Mouse (Mus musculus) gastrocnemius, adult 18-20 months (tissue): ENCODE measurements around the gene Fbxl12. TPM values are rescaled to one million over a fixed set of nuclear protein-coding genes. Genes with fewer than 3 reads are reported as not detected.
"Not testable (repeated sequence)": the region's sequence is repeated elsewhere in the genome, so short reads cannot be mapped to it uniquely, and the experiment has no call there.

Experiments
- DNase-seq: peaks from one replicate; pipeline ENCODE4 v3.0.0; 2021; ENCODE audit warnings: low spot score
- long read RNA-seq, 2 experiments: library from polyadenylated mRNA; stranded (forward); transcript quantifications; one replicate each; pipeline ENCODE4 v2.0.0; 2021
- total RNA-seq, 2 experiments: library from RNA; stranded (reverse); gene quantifications; 2 replicates each; pipeline ENCODE4 v1.2.3; 2021

The Fbxl12 gene
- total RNA-seq, result 1 to 10 TPM; 3.7 to 4.6 TPM
- long read RNA-seq, experiment 1, partial matches to known transcripts, result 0 of 5 reads
- long read RNA-seq, experiment 1, other reads (novel, unspliced or antisense), result 1 of 5 reads
- long read RNA-seq, experiment 2, partial matches to known transcripts, result 0 of 5 reads
- long read RNA-seq, experiment 2, other reads (novel, unspliced or antisense), result 2 of 5 reads

GRCm38 (mm10) chr9:20644360-20645081 lies at the start of gene Fbxl12:
TSS of gene Fbxl12 (minus strand) at chr9:20644767.
- peak; percentile 75 for DNase-seq

GRCm38 (mm10) chr9:20692863-20693262 lies 48.3 kb upstream of the Fbxl12 start:
- DNase-seq, result no peak

DNA sequence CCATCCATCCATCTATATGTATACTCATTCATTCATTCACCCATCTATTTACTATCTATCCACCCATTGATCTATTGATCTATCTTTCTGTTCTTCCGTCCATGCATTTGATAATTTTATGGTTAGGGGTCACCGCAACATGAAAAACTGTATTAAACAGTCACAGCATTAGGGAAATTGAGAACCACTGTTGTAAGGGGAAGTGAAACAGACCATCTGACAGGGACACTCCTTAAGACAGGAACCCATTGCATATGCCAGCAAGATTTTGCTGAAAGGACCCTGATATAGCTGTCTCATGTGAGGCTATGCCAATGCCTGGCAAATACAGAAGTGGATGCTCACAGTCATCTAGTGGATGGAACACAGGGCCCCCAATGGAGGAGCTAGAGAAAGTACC lies 45.9 kb upstream of the Fbxl12 start:
- not testable (repeated sequence) for DNase-seq

- no peak for DNase-seq
These were observed 45.3 kb upstream of the Fbxl12 start for GRCm38 (mm10) chr9:20689913-20690312.

DNA sequence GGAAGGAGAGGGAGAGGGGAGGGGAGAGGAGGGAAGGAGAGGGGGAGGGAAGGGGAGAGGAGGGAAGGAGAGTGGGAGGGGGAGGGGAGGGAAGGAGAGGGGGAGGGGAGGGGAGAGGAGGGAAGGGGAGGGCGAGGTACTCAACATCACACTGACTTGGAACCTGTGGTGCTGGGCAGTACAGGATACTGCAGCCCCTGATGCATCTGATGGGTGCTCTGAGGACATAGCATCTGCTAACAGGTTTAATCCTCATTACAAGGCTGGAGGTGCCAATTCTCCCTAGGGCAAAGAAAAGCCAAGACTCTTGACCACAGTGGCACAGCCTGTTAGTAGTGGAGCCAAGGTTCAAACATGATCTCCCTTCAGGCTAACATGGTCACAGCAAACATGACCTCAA lies 44.8 kb upstream of the Fbxl12 start:
- DNase-seq, result no peak

DNA sequence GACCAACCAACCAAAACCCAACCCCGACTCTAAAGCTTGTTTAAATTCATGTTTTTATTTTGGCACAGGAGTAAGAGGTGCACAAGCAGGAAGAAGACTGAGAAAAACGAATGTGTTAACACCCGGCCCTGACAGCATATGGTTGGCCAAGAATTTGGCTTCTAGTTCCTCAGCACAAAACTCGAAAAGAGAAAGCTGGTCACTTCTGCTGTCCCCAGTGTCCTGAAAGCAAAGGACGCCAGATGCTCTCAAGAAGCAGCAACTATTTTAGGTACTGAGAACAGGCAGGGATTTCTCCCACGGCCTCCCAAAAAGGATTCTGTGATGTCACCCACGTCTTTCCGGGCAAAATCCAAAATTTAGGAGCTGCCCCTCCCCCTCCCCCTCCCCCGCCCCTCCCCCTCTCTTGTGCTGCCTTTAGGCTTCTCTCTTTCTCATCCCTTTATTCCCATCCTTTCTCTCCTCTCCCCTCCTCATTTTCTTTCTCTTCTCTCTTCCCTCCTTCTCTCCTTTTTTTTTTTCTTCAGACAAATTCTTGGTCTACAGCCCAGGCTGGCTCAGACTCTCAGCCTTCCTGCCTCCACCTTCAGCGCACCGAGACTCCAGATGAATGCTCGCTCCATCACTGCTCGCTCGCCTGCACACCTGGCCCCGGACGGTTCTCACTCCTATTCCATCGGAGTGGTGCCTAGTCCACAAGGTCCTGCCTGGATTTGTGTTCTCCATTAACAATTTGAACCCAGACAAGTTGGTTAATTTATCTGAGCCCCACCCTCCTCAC lies 40.7 kb upstream of the Fbxl12 start:
- no peak for DNase-seq

DNA sequence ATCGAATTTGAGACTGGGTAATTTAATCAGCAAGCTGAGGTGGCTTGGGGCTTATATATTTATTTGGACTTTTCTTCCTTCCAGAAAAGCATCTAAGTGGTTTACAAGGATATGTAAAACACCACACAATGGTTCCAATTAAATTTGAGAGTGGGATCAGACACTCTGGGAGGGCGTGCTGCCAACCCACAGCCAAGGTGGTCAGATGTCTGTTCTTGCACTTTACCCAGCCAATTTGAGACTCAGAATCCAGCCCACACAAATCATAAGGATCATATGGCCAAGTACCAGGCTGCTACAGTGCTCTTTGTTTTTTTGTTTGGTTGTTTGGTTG lies 37.8 kb upstream of the Fbxl12 start:
- no peak for DNase-seq

DNA sequence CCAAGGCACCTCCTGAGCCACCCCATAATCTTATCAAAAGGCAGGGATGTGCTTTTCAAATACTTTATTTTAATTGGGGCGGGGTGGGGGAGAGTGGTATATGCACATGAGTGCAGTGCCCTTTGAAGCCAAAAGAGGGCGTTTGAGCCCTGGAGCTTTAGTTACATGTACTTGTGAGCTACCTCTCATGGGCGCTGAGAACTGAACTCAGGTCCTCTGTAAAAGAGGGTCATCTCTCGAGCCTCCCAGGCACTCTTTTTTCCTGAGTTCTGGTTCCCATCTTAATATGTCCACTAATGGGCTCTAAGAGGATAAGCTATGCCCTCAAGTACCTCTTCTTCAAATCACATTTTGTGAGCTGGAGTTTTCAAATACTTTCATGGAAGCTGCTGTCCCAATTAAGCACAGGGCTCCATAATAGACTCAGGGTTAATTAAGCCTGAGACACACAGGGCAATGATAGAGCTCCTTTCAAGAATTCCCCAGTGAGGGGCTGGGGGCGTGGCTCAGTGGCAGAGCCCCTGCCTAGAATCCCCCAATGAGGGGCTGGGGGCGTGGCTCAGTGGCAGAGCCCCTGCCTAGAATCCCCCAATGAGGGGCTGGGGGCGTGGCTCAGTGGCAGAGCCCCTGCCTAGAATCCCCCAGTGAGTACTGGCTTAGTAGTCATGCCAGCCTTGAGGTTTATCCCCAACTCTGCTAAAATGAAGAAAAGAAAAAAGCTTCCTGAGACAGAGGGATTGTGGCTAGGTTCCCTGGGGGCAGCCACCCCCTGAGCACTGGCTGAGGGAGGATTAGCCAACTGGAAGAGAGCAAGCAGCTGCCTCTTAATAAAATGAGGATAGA lies 37.2 kb upstream of the Fbxl12 start:
- DNase-seq, result no peak

GRCm38 (mm10) chr9:20680378-20680958 lies 35.9 kb upstream of the Fbxl12 start:
- no peak for DNase-seq

DNA sequence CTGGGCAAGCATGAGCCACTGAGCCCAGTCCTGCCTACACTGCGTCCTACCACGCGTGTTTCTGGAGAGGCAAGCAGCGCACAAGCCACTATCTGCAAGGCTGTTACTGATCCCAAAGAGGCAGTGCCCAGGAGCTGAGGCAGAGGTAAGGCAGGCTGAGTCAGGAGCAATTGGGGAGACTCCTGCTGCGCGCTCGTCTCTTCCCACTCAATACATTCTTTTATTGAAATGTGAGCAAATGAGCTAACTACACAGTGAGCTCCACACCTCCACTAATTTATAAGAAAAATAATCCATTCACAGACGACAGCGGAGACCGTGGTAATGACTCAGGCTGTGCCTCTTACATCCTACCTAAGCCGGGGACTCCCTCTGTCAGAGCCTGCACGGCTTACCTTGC lies 33.3 kb upstream of the Fbxl12 start:
- no peak for DNase-seq

DNA sequence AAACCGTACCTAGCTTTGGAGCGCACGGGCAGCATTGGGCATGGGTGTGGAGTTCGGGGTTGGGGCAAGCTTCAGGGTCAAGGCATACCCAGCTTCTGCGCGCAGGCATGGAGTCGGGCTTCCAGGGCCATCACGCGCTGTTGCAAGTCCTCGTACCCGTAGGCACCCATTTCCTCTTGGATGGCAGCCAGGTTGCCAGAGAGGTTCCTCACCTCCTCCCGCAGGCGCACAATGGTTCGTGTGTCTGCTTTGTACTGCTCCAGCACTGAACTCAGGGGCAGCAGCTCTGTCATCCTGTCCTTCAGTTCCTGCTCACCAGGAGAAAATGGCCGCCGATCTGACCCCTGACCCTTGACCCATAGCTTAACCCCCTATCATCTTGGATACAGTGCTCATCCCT lies 27.5 kb upstream of the Fbxl12 start:
- no peak for DNase-seq

DNA sequence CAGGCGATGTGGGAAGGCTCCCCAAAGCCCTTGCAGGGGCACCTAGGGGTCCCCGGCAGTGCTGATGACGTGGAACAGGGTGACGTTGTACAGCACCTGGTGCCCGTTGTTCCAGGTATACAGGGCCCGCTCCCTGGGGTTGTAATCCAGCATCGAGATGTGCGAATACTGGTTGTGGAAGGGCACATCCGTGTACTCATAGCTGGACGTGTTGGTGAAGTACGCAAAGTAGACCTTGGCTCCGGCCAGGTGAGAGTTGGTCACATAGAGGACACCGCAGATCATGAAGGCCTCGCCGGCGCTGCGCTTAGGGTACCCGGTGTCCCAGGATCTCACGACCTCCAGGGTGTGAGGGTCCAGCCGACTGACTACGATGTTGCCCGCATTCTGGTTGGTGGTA lies 23.5 kb upstream of the Fbxl12 start:
- DNase-seq, result no peak

- no peak for DNase-seq
These were observed 22.0 kb upstream of the Fbxl12 start for GRCm38 (mm10) chr9:20666510-20667034.

DNA sequence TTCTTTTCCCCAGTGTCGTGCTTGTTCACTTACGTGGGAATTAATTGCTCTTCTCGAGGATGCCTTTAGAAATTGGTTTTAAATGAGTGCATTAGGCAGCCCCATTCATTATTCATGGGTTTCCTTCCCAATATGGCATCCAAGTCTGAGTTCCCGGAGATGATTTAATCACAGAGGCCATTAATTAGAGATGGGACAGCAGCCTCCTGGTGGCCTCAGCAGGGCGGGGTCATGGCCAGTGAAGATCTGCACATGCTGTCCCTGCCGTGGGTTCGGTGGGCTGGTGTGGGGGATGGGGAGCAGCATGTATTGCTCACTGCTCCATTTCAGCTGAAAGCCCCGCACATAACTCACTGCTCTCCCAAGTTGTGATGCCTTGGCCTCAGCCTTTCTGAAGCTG lies 21.4 kb upstream of the Fbxl12 start:
- no peak for DNase-seq

GRCm38 (mm10) chr9:20664982-20665637 lies 20.5 kb upstream of the Fbxl12 start:
- no peak for DNase-seq

DNA sequence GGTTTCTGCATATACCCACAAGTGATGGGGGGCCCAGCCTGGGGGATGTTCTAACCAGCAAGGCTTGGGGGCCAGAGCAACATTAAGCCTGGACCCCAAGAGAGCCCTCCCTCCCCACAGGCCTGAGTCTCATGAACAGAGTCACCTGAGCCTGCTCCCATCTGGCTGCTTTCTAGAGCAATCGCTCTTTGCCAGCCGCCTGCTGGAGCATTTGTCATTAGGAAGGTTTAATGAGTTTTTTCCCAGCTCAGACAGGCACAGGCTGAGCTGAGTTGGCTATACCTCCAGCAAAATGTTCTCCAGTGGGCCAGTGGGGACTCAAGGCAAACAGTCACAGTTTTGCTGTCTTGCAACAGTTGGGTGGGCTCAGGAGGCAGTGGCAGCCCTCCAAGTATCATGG lies 19.8 kb upstream of the Fbxl12 start:
- DNase-seq, result no peak

DNA sequence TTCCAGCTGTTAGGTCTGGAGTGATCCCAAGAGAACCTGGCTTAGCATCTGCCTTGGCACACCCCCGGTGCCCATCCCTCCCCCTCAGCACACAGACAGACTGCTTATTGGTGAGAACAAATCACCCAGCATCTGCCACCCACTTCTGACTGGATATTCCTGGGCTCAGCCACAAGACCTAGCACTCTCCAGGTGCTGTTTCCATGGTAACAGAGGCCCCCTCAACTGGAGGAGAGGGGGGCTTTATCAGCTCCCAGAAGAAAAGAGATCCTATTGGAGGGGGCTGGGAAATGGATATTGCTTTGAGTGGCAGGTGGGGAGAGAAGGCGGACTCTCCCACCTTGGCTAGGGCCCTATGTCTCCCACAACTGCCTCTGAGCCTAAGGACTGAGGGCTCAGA lies 19.4 kb upstream of the Fbxl12 start:
- DNase-seq, result no peak

- DNase-seq, result no peak
These were observed 18.3 kb upstream of the Fbxl12 start for GRCm38 (mm10) chr9:20662874-20663273.

DNA sequence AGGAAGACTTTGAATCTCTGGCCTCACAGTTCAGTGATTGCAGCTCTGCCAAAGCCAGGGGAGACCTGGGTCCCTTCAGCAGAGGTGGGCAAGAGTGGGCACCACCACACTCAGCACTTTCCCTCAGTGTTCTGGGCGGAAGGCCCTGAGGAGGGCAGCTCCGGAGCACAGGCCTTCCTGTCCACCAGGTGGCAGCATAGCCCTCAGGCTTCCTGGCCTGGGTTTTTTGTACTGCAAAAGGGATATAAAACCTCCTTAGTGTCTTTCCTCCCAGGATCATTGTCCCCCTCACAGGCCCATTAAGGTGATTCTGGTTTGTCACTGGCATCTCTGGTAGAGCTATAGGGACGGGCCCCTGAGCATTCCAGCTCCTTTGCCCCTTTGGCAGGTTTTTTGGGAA lies 17.8 kb upstream of the Fbxl12 start:
- DNase-seq, result peak; percentile 51

GRCm38 (mm10) chr9:20657546-20657945 lies 13.0 kb upstream of the Fbxl12 start:
- peak; percentile 63 for DNase-seq

- no peak for DNase-seq
These were observed 9.3 kb upstream of the Fbxl12 start for GRCm38 (mm10) chr9:20653859-20654258.
